Mouse (Mus musculus) lung, adult 18-20 months (tissue): Measurements from ENCODE around the gene Dhh.

ENCODE experiments used
- DNase-seq, 2 experiments: peaks; one replicate each; pipeline ENCODE4 v3.0.0; 2022; ENCODE audit warnings: mixed read lengths in 2 of 2

Dhh gene

DNA sequence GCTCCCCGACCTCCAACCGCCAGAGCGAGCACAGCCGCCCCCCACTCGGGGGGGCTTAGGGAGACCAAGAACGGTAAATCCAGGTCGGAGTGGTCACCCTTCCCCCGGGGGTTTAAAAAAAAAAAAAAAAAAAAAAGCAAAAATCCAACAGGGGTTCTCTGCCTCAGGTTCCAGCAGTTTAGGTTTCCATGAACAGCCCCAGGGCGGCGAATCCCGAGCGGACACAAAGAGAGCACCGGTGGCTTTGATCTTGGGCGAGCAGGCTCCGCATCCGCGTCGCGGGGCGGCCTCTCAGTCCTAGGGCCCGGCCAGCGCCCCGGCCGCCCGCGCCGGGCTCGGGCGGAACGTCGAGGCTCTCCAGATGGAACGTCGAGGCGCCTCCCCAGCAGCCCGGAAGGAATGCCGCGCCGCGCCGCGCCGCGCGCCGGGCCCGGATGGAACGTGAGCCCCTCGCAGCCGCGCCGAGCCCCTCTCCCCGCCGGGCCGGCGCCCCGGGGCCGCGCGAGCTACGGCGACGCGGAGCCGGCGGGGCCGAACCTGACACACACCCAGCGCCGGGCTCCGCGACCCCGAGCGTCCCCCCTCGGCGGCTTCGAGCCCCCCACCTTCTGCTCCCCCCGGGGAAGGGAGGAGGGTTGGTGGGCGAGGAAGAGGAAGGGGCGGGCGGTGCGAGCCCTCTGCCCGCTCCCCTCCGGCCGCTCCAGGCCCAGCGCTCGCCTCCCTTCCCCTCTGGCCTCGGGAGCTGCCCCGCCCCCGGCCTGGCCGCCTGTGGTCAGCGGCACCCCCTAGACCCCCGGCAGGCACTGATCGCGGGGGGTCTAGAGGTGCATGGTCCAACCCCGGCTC, 27.0 kb downstream of the Dhh start, which contains the start of gene Kmt2d:
TSS of gene Kmt2d (minus strand) at position 135 of the 846 bp plus-strand sequence.
- DNase-seq = peak; percentile 25 to 38

DNA sequence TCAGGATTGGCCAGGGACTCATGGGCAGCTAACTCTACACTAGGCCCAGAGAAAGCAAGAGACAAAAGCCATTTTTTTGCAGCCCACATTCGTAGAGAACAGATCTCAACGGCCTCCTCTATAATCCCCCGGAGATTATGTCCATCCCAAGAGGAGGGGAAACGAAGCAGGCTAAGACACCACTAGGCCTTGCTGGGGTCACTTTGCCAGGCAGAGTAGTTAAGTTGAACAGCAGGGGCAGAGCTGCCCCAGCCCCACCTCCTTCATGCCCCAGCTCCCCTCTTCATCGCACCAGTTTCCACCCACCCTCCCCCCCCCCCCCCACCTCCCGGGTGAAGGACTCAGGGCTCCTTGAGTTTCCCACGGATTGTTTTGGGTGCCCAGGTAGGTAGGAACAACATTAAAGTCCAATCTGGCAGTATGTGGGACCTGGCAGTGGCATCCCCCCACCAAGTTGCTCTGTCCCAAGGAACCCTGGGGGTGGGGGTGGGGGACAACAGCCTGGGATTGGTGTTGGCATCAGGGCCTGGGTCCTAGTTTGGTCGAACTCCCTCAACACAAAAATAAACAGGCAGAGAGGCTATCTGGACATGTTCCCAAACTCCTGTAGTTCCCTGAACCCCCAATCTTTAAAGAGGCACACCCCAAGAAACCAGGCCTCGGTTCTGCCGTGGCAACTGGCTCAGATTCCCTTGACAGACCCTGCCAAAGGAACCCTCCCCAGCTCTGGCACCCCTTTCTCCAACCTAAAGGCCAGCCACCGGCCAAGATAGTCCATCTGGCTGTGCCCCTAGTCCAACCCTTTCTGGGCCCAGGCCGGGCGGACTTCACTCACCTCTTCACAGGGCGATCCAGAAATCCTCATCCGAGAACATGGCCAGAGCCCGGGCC, 27.9 kb downstream of the Dhh start:
- peak; percentile 26 to 33 for DNase-seq

DNA sequence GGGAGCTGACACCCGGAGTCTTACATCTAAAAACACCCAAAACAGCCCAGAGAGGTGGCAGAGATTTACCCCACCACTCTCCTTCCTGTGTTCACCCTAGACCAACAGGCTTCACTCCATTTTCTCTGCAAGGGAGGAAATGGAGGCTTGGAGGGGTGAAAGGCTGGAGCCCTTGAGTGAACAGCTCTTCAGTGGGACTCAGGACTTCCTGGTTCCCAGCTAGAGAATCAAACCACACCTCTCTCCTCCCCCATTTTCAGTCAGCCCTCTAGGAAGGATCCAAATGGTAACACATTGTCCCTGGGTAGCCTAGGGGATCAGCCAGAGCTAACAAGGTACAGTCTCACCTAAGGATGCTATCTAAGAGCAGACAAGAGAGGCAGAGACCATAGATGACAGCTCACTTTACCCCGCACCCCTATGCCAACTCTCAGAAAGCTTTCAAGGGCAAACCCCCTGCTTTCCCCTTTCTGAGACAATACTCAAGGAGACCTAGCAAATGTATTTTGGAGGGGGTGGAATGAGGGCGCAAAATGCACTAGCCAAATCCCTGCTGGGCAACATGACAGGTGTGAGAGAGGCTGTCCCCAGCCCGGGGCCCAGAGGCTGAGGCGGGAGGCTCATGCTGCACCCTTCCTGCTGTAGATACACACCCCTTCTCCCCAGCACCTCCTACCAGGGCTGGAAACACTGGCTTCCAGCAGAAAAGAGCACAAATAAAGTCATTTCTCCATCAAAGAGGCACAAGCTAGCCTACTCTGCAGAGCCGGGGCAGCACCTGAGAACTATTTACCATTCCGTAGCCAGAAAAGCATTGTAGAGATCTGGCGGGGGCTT, 28.8 kb downstream of the Dhh start:
- peak; percentile 58 to 74 for DNase-seq

DNA sequence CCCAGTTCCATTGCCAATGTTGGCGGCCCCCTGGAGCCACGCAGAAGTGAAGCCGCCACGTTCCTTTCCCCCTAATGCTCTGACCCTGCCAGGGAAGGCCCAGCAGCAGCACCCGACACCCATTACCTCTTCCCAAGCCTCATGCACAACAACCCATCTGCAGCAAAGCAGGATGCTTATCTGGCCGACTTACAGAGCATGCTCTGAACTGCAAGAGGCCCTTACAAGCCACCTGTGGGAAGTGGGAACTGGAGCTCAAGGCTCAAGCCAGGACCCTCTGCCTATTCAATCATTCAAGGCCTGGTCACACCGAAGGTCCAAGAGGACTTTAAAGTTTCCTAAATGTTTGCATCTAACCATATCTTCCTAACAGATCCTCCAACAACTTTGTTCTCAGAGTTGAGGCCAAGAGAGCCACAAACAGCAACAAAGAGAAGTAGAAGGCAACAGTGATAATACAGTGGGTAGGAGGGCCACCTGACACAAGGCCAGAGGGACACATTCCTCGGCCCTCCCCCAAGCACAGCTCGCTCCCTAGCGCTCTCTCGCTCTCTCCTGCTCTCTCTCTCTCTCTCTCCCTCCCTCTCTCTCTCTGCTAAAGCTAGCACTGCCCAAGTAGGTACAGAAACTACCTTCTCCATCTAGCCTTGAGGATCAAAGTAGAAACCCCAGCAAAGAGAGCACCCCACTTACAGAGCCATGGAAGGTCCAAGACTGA, 29.8 kb downstream of the Dhh start:
- no peak for DNase-seq

DNA sequence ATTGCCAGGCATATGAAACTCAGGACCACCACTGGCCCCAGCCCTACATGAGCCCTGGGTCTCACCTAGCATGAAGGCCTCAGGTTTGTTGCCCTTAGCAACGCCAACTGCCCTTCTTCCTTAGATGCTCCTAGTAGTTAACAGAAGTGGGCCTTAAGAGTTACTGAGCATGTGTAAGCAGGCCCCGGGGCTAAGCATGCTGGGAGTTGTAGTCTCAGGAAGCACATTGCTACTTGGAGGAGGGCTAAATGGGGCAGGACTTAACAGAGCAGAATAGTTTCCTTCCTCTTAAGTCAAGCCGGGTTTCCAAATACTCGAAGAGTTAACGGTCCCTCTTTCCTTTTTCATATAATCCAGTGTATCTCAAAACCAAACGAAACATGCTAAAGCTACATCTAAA, 31.0 kb downstream of the Dhh start:
- DNase-seq = peak; percentile 78 to 85

DNA sequence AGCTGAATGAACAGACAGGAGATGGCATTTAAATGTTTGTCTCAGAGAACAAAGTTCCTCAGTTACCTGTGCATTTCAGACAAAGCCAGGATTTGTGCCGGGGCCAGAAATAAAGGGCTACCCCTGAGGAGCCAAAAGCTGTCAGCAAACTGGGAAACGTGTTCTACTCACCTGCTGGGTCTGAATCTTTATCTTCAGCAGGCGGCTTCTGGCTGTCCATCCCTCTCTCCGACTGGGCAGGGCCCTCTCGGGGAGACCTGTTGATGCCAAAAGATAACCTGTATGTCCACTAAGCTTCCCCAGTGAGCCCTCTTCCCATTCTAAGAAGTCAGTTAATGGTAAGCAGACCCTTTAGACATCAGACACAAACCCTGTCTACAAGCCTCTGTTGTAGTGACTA, 31.8 kb downstream of the Dhh start:
- no peak for DNase-seq

DNA sequence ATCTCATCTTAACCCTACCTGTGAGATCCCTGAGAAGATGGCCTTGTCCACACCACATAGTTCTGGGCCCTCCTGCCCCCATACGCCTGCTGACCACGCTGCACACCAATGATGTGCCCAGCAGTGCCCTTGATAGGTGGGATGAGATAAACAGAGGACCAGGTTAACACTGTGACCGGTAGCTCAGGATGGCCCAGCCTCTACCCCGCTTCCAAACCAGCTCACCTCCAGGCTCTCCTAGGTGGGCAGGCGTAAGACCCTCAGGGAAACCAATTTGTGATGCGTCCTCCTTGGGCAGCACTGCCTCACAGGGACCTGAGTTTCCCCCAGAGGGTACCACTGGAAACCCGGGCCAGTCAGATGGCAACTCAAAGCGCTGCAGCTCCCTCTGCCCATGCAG, 32.6 kb downstream of the Dhh start:
- DNase-seq = no peak

DNA sequence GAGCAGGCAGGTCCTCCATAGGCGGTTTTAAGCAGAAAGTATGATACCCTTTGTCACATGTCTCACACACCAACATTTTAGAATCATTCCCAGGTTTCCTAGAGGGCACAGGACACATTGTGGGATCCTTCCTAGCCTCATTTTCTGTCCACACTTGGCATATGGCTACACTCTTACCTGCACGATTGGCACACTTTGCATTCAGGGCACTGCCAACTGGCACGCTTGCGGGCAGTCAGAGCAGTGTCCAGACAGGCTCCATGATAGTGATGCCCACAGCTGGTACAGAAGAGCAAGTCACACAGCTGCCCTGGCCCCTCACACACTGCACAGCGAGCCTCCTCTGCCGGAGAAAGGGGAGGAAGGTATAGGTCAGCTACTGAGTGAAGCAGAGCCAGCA, 33.4 kb downstream of the Dhh start:
- no peak for DNase-seq

DNA sequence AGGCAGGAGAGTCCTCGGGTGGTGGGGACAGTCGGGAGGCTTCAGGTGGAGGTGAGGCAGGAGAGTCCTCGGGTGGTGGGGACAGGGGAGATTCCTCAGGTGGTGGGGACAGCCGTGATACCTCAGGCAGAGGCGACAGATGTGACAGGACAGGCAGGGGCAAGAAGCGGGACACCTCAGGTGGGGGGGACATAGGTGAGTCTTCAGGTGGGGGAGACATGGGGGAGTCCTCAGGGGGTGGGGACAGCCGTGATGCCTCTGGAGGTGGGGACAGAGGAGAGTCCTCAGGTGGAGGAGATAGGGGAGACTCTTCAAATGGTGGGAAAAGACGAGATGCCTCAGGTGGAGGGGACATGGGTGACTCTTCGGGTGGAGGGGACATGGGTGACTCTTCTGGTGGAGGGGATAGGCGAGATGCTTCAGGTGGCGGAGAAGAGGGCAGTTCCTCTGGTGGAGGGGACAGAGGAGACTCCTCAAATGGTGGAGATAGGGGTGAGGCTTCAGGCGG, 34.8 kb downstream of the Dhh start:
- no peak for DNase-seq

DNA sequence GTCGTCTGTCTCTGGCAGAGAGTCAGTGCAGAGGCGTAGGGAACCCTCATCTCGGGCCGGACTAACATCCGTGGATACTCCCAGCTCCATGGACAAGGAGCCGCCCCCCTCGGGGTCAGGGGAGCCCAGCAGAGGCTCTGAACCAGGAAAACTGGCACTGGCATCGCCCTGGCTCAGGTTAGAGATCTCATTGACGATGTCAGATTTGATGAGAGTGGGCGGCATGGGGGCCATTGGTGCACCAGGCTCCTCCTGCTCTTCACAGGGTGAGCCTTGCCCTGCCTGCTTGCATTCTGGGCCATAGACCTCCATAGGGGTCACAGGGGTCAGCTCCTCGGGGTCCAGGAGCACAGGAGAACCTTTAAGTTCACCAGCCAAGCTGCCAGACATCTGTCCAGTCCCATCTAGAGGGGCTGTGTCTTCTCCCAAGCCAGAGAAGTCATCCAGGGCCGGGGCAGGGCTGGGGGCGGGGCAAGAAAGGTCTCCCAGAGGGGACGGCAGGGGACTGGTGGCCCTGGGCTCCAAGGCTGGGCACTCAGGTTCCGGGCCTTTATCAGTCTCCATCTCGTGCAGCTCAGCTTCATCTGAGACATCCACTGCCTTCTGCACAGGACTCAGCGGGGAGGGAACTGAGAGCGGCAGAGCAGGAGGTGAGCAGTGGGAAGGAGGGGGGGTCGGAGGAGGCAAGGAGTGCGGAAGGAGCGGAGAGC, 36.5 kb downstream of the Dhh start:
- peak in 1 of 2 experiments; percentile 3 for DNase-seq

DNA sequence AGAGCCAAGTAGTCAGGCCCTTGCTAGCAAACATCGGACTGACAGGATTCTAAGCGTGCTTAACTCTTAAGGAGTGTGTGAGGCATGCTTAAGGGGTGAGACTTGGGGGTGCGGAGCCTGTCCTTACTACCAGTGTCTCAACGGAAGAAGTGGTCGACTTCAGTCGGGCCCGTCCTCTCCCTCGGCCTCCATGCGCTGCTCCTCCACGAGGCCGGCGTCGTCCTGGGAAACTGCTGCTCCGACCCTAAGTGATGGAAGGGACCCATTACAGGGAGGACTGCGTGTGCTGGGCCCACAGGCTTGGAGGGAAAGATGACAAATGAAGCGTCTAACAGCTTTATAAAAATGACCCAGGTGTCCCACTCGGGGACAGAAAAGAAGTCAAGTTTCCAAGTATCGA, 37.4 kb downstream of the Dhh start:
- no peak for DNase-seq

DNA sequence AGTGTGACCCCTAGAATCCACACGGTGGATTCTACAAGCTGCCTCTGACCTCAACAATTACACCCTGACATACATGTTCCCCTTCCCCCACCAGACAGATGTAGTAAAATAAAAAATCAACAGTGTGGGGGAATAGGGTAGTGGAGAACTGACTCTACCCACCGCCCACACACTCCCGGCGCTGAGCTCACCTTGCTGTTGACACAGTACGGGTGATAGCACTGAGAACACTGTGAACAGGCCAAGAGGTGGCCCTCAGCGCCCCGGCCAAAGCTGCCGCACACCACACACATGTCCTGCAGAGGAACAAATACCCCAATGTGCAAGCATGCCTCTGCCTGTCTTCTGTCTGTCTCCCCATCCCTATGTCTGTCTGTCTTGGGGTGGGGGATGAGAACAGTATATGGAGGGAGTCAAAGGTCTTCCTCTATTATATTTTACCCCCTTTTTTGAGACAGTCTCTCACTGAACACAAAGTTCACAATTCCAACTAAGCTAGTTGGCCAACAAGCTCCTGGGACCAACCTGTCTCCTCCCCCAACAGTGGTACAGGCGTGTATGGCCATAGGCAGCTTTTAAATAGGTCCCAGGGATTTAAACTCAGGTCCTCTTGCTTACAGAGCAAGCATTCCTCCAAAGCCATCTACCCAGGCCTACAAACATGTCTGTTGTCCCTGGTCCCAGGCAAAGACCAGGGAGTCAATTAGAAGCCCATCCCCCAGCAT, 38.9 kb downstream of the Dhh start:
- no peak for DNase-seq

DNA sequence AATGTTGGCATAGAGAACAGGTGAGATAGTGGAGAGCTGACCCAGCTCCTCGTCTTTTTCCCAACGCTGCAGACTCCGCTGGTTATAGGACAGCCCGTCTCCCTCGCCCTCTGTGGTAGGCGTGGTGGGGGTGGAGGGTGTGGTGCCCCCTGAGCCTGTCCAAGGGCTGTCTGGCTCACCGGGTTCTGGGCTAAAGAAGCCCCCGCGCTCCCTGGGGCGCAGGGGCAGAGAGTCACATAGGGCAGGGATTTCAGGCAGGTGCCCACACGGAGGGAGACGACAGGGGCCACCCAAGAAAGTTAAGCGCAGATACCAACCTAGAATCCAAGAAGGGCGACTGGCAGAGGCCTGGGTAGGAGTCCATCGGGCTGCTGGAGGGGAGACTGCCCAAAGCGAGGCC, 44.1 kb downstream of the Dhh start:
- peak in 1 of 2 experiments; percentile 3 for DNase-seq

DNA sequence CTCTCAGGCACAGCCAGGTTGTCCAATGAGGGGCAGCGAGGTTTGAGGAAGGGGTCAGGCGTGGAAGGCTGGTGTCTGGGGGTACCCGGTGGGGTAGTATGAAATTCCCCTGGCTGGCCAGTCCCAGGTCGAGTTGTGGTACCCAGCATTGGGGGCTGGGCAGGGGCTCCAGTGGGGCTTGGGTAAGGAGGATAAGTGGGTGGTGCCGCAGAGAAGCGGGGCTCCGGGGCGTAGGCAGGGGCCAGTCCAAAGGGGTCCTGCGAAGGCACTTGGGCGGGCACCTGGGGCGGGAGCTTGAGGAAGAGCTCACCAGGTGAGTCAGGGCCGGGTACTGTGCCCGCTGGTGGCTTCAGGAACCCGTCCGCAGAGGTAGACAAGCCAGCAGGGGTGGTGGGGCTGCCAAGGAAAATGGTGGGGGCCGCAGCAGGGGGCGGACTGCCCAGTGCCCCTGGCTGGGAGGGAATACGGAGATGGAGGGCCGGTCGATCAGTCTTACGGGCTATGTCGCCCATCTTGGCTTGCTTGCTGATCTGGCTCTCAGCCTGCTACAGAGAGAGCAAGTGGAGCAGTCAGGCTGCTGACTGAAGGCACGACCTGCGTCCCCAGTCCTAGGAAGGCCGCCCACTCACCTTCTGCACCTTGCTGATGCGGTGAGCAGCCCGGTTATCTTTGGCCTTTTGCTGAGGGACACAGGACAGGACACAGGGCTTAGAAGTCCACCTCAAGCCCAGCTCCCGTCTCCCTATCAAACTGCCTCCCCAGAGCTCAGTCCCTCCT, 45.0 kb downstream of the Dhh start:
- no peak for DNase-seq

DNA sequence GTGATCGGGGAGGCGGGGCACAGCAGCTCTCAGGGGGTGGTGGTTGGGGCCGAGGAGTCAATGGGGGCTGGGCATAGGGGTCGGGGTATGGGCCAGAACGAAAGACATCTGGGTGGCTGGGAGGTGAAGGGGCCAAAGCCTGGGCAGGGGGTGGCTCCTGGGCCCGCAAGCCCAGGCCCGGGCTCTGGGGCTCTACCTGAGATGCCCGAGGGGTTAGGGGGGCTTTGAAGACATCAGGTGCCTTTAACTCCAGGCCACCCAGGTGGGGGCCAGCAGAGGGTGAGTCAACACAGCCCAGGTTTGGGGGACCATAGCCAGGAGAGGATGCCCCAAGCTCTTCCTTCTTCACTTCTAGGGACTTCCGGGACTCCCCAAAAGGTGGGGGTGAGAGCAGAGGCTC, 45.6 kb downstream of the Dhh start:
- no peak for DNase-seq

DNA sequence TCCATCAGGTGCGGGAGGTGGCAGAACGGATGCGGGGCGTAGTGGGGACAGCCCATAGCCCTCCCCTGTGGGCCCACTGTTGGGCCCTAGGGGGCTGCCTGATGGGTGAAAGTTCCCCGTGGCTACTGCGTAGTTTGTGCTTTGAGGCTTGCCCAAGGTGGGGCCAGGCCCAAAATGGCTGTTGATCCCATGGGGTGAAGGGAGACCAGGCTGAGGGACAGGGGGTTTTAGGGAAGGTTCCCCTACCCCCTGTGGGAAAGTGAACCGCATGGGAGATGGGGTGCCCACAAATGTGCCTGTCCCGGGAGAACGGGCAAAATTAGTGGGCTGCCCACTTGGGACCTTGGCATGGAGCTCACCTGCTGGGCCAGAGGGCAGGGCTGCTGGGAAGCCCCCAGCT, 46.3 kb downstream of the Dhh start:
- peak in 1 of 2 experiments; percentile 3 for DNase-seq

DNA sequence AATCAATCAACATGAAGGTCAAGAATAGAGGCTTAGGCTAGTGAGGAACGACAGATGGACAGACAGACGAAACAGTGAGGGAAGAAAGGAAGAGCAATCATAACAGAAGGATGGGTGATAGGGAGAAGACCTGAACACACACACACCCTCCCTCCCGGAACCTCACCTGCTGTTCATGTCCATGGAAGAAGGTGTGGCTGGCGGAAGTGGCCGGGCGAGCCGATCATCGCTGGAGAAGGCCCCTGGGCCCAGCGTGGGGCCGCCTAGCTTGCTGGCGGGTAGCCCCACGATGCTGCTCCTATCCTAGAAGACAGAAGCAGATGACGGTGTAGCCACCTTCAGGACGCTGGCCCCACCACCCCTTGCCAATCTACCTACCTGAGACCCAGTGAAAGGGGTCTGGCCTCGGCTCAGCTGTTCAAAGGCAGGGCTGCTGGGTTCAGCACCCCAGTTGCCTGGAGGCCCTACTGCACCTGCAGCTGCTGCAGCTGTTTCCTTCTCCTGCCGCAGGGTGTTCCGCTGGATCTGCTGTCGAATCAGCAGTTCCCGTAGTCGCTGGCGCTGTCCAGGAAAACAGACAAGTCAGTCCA, 47.0 kb downstream of the Dhh start:
- no peak for DNase-seq

DNA sequence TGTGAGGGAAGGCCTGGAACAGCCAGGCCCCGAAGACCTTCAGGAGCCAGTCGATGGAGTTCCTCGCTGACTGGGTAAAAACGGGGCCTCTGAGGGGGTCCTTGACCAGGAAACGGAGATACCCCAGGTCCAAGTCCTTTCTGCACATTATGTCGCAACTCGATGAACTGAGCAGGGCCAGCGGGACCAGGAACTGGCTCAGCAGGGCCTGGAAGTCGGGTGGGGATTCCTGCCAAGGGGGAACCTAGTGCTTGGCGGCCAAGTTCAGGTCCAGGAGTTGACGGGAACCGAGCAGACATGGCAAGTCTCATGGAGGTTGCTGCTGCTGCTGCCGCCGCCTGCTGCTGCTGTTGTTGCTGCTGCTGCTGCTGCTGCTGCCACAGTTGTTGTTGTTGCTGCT, 47.7 kb downstream of the Dhh start:
- DNase-seq = peak in 1 of 2 experiments; percentile 14

DNA sequence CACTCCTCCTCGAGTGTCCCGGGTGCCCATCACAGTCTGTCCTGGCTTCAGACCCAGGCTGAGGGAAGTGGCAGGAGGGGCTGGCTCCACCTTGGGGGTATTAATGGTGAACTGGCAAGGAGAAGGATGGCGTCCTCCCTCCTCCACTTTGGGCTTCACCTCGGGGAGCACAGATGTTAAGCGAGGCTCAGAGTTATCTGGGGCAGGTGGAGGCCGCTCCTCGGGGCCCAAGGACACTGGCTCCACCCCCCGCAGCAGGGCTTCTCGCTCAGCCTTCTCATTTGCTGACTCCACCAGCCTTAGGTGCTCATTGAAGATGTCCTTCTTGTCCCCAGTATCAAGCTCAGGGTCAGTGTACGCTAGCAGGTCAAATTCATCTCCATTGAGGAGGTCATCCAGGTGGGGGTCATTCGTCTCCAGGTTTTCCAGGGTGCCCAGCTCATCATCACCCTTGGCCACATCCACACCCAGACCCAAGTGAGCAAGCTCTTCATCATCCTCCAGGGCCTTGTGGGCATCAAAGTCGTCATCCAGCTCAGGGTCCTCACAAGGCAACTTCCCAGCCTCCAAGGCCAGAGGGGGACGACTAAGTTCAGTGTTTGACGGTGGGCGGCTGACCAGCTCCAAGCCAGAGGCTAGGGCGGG, 48.3 kb downstream of the Dhh start:
- no peak for DNase-seq
